Mouse (Mus musculus): ENCODE measurements at regions not wholly inside any gene's neighbourhood (a gene's known extent, or its start where the extent isn't known, plus 50 kb on each side); places are given as distances from the start of the nearest gene placed in this dataset.

DNA sequence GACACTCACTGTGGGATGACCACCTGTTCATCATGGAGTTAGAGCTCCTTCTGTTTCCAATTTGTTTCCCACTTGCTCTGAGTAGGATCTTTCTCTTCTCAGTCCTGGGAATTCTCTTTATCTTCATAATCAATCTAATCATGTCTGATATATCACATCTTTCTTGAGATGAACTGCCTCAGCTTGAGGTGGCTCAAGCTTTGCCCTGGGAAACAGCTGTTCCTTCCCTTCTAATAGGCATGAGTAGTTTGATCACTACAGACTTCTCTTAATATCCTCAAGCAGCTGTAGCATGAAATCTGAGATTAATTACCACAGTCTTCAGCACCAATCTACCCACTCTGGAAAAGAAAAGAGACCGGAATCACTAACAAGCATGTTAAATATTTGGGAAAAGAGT lies 270.8 kb upstream of the Tmem47 start:
- no peak for DNase-seq (ENCODE audit: extremely low spot score in 1 of 2, low spot score in 1 of 2)

DNA sequence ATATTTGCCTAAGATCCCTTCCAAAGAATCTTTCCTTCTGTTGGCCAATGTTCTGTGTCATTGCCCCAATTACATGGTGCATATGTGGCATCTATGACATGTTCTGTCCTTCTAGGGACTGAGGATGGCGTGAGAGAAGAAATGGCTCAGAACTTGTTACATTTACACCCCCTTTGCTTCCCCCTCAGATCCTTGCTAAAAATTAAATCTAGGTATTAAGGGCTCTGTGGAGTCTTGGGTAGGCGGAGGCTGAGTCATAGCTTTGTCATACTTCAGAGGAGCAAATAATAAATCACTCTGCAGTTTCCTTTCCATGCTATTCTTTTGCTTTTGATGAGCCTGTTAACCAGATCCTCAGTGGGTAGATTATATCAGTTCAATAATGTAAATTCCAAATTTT lies 270.2 kb upstream of the Tmem47 start:
- peak in 1 of 2 experiments; percentile 32 for DNase-seq (ENCODE audit: extremely low spot score in 1 of 2, low spot score in 1 of 2)

All from frontal cortex, adult 2 months (tissue).